Mouse (Mus musculus): ENCODE results near the gene Dus1l.
"Not testable (repeated sequence)": the region's sequence is repeated elsewhere in the genome, so short reads cannot be mapped to it uniquely, and the experiment has no call there.

Dus1l gene

DNA sequence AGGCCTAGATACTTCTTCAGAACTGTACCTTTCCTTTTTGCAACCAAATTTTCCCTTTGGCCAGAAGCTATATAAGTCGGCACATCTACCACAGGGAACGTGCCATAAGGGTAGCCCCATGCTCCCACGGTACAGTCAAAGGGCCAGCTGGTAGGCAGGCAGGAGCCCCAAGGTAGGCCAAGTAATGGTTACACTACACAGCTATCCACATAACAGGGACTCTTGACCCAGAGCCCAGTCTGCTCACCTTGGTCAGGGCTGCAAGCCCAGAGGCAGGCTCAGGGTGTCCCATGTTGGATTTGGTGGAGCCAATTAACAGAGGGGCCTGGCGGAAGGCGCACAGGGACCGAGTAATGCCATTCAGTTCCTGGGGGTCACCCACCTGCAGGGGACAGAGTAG is 23.4 kb upstream of the Dus1l start:
- DNase-seq (ENCODE audit: low read depth), result no peak

DNA sequence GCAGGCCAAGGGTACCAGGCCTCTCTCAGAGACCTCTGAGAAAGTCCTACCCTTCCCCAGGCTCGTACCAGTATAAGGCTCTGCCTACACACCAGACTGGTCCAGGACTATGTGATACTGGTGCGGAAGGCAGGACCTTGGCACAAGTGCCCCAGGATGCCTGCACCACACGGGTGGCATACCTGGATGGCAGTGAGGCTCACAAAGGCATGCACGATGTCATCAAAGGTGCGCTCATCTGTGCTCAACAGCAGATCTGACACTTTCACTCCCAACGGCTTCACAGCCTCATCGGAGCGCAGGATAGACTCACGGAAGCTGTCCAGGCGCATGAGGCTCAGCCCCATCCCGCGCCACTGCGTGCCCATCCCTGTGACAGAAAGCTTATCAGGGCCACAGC is 22.0 kb upstream of the Dus1l start:
- no peak for DNase-seq (ENCODE audit: low read depth)

DNA sequence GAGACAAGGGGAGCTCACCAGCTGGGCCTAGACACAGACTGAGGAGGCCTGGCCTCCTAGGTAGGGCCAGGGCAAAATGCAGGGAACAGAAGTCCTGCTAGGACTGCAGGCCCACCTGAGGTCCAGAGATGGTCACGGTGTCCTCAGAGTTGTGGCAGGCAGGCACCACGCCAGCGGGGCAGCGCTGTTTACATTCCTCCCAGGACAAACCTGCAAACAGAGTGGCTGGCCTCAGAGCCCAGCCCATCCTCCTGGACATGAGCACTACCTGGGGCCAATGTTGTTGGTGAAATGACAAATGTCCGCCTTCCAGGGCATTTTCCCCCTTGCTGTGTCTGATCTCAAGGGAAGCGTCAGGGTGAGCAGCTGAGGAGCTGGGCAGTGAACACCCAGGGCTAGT is 21.2 kb upstream of the Dus1l start:
- no peak for DNase-seq (ENCODE audit: low read depth)

DNA sequence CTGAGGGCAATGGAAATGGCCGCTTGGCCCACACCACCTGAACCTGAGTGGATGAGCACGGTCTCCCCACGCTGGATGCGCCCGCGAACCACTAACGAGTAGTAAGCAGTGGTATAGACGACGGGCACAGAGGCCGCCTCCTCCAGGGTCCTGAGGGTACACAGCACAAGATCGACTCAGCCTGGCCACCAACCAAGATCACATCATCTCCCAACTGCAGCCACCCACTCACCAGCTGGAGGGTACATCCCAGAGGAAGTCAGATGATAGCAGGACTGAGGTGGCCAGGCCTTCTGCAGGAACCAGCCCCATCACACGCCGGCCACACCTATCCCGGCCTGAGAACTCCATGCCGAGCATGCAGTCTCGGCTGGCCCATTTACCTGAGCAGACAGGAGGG is 15.9 kb upstream of the Dus1l start:
- DNase-seq (ENCODE audit: low read depth), result no peak

DNA sequence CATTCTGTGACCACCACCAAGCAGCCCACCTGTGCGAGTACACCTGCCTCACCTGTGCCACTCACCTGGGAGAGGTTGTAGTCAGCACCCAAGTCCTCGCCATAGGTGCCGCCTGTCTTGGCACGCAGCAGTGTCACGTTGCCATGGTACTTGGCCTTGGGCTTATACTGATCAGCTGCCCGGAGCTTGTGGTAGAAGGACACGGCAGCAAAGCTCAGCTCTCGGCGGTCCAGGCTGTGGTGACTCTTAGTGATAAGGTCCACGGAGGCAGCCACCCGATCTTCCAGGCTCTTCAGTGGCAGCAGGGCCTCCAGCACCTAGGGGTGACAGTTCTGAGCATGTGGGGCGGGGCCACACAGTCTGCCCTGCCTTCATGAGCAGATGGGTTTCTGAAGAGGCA is 11.8 kb upstream of the Dus1l start:
- no peak for DNase-seq (ENCODE audit: low read depth)

DNA sequence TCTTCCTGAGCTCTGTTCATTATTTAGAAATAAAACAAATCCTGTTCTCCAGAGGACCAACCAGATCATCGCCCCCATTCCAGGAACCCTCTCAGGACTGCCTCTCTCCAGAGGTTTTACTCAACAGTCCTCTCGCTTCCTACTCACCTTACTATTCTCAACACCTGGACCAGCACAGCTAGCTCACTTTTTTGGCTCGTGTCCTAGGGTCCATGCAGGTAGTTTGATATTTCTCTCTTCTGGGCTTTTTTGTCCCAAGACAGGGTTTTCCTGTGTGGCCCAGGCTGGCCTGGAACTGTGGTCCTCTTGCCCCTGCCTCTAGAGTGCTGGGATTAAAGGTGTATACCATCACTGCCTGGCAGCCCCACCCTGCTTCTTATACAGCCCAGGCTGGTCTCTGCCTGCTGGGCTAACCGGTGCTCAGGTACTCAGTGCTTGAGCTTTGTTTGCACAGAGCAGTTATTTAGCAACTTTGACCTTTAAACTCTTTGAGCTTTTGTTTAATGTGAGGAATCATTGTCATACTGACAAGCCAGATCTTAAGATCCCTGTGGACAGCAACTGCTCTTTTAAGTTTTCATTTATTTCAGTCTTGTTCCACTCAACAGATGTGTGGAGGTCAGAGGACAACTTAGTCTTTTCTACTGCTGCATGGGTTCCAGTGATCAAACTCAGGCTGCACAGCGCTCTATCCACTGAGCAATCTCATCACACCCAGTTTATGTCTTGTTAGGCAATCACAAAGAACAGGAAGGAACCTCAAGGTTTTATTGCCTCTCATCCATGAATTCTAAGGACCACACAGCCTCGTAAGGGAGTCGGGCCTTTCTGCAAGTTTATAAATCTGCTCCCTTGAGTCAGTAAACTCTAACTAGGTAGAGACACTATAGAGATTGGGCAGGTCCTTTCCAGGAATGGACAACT is 9.4 kb upstream of the Dus1l start:
- DNase-seq (ENCODE audit: low read depth), result no peak

DNA sequence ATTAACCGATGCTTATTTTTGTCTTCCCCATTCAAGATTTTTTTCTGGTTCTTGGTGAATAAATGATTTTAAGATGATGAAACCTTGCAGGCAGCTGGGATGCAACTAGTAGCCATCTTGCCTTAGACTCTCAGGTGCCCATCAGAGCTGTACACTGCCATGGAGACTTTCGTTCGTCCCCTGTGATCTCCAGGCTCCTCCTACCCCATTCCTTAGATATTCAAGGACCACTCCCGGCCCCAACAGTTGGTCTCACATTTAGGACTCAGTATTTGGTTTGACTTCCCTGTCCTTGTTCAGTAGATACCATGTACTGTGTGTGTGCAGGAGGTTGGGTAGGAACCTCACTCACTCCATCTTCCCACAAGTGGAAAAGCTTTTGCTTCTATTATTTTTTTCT is 8.6 kb upstream of the Dus1l start:
- peak; percentile 26 for DNase-seq (ENCODE audit: low read depth)

DNA sequence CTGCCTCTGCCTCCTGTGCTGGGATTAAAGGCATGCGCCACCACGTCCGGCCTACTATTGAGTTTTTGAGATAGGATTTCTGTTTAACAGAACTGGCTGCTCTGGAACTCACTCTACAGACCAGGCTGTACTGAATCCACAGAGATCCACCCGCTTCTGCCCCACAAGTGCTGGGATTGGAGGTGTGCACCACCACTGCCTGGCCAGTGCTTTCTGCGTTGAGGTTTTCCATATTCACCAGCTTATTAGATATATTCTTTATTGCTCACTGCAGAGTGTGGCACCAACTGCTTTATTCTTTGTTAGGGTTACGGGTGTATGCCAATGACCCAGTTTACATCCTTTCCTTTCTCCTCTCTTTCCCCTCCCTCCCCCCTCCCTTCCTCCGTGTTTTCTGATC is 8.1 kb upstream of the Dus1l start:
- DNase-seq (ENCODE audit: low read depth), result no peak

DNA sequence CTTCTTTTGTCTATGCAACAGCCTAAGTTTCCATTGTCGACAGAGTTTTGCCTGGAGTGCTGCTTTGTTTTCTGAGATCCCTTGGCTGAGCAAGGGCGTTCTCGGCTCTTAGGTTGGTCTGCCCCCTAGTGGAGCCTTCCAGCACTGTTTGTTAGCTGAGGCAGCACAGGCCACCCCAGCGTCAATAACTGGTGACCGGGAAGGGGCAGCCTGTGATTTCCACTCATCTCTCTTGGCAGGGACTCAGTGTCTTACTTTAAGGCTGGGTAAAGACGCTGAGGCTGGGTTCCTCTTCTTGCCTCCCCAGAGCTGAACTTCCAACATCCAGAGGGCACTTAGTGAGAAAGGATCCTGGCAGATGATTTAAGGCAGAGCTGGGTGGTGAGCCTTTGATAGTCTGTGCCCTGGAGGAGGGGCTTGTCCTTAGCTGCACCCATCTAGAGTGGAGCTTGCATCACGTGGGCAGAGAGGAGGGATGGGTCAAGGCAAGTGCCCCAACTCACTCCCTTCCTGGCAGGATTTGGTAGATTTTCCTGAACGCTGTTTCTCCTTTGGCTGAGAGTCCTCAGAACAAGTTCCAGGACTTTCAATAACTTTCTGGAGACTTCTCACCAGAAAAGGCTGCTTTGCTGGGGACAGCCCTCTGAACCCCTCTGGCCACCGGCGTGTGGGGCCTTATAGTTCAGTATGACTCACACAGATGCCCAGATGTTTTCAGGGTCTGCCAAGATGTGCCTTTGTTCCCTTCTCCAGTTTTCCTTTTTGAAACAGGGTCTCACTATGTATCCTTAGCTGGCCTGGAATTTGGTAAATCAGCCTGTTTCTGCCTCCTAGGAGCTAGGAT is 4.1 kb upstream of the Dus1l start:
- DNase-seq (ENCODE audit: low read depth), result peak; percentile 90

DNA sequence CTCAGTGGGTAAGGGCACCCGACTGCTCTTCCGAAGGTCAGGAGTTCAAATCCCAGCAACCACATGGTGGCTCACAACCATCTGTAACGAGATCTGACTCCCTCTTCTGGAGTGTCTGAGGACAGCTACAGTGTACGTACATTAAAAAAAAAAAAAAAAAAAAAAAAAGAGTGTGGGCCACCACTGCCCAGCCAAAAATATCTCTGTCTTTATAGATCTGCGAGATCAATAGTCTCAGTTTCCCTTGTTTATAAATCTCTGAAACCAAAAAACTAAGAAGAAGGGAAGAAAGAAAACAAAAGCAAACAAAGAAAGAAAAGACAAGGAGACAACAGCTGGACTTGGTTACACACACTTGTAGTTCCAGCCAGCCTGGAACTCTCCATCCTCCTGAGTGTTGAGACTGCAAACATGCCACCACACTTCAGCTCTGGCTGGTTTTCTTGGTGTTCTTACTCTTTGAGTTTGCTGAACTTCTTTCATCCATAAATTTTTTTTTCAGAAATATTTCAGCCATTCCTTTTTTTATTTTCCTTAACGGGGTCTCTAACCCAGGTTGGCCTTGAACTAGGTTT is 3.2 kb upstream of the Dus1l start:
- no peak for DNase-seq (ENCODE audit: low read depth)

DNA sequence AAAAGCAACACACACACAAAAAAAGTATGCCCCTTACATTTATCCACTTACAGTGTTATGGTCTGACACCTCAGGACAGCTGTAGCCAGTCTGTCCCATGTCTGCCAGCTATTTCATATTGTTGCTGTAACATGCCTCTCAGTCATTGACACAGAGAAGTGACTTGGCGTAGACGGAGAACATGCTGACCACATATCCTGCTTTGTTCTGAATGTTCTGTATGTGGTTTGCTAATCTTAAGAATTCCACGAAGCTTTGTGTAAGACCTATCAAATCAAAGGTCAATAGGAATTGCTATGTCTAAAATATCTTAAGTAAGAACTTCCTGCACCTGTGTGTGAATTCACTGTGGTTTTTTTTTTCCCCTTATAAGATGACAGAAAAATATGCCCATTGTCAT is 2.0 kb upstream of the Dus1l start:
- peak; percentile 83 for DNase-seq (ENCODE audit: low read depth)

DNA sequence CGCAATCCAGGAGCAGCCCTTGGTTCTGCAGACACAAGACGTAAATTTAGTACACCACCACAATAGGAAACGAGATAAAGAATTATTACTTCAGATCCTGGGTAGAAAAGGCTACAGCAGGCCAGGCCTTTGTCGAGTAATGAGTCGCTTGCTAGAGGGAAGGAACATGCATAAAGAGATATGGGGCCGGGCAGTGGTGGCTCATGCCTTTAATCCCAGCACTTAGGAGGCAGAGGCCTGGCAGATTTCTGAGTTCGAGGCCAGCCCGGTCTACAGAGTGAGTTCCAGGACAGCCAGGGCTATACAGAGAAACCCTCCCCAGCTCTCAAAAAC is 377 bp upstream of the Dus1l start:
- no peak for DNase-seq (ENCODE audit: low read depth)

DNA sequence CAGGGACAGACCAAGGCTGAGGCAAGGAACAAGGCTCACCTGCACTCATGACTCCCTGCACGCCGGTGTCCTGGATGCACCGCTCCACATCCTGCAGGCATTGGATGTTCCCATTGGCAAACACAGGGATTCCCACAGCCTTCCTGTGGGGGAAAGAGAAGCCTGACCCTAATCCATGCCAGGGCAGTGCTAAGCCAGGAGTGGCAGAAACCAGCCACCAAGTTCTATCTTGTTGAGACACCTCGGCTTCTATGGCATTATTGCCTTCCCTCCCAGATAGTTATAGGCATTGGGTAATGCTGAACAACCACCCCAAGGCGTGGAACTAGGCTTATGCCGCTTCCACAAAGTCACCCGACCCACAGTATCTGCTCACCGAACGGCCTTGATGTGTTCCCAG is 3.6 kb downstream of the Dus1l start:
- DNase-seq (ENCODE audit: low read depth), result no peak

DNA sequence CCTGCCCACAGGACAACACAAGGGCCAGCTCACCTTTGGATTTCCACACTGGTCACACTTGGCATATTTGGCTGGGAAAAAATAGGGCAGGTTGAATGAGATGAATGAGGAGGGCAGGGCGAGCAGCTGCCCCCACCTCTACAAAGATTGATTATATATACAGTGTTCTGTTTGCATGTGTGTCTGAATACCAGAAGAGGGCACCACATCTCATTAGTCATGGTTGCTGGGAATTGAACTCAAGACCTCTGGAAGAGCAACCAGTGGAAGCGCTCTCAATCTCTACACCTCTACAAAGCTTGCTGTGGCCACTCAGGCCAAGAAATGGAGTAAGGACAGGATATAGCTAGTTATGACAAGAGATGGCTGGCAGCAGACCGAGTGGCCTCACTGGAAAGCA is 6.4 kb downstream of the Dus1l start:
- peak; percentile 29 for DNase-seq (ENCODE audit: low read depth)

DNA sequence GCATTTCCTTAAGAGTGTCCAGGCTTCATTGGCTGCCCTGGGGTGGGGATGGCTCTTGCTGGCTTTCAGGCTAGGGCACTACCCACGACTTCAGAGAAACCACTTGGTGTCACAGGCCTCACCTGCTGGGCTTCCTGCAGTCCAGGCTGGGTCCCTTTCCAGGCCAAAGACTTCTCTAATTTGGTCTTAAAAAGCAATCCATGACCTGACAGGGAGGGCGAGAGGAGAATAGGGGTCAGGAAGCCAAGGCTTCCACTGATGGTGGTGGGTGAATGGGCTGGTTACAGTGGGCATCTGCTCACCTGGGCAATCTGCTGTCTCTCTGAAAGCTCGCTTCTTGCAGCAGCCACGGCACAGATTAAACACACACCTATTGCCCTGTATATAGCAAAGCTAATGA is 6.8 kb downstream of the Dus1l start:
- no peak for DNase-seq (ENCODE audit: low read depth)

DNA sequence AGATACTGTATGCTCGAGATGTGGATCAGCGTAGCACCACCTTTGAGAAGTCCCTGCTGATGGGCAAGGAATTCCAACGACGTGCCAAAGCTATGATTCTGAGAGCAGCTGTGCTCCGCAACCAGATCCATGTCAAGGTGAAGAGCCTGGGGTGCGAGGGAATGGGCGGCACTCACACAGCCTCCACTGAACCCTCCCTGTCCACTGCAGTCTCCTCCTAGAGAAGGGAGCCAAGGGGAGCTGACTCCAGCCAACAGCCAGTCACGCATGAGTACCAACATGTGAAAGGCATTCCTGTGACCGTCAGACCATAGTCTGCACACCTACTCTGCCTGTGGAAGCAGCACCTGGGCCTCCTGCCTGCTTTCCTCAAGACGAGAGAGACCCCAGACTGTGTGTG is 7.7 kb downstream of the Dus1l start:
- not testable (repeated sequence) for DNase-seq (ENCODE audit: low read depth)

DNA sequence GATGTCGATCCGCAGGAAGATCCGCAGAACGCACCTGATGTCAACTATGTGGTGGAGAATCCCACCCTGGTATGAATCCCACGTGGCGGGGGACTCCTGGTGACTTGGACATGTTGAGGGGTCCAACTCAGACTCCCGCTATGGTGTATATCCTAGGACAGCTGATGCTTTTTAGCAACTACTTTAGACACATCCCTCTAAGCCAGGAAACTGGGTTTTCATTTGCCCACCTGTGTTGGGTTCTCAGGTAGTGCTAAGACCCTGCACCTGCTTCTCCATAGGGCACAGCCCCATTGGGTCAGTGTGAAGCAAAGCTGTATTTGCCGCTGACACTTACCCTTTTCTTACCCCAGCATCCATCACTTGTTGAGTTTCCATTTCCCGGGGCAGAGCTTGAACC is 11.1 kb downstream of the Dus1l start:
- DNase-seq (ENCODE audit: low read depth), result no peak

DNA sequence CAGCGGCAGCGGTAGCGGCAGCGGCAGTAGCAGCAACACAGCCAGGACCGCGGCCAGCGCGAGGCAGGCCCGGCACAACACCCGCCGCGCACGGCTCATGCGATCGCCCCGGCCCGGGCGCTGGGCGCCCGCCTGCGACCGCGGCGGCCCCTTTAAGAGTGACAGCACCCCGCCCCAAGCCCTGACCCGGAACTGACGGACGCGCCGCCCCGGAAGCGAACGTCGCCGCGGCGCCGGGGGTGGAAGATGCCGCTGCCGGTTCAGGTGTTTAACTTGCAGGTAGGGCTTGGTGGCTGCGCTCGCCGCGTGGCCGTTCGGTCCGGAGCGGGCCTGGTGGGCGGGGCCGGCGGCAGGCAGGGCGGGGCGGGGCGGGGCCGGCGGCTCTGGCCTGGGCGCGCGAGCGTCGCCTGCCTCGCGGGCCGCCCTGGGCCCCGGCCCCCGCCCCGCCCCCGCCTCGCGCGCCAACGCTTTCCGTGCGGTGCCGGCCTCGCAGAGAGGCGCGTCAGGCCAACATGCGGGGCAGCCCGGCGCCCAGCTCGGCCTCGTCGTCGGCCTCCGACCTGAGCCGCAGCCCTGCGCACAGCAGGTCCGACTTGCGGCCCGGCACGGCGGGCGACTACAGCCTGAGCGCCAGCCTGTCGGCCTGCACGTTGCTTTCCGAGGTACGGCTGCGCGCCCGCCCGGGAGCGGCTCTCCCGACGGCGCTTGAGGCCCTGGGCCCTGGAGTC is 12.0 kb downstream of the Dus1l start, which contains the start of the genes Rfng and Gps1:
TSS of gene Rfng (minus strand) at position 144 of the 728 bp plus-strand sequence.
TSS of gene Gps1 (plus strand) at position 209 of the 728 bp plus-strand sequence.
- DNase-seq (ENCODE audit: low read depth), result peak; percentile 68

DNA sequence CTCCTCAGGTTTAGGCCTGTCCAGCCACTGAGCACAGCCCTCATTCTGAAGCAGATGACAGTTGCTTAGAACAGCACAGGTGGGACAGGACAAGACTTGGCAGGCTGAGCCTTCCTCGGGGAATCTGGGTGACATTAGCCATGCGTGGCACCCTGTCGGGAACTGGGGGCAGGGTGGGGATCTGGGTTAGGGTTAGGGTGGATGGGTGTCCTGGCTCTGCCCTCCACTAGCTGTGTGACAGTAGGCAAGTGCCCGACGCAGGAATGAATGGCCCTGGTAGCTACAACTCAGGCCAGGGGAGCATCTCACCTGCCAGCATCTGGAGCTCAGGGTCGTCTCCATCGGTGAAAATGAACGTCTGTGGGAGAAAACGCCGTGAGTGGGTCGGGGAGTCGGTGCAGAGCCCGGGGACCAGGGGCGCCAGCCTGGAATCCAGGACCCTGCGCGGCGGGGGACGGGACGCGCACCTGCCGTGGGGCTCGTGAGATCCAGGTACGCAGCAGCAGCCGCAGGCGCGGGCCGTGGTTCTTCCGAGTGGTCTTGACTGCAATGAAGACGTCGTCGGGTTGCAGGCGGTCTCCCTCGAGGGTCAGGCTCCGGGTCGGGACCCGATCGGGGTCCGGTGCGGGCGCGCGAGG is 12.7 kb downstream of the Dus1l start:
- no peak for DNase-seq (ENCODE audit: low read depth)

DNA sequence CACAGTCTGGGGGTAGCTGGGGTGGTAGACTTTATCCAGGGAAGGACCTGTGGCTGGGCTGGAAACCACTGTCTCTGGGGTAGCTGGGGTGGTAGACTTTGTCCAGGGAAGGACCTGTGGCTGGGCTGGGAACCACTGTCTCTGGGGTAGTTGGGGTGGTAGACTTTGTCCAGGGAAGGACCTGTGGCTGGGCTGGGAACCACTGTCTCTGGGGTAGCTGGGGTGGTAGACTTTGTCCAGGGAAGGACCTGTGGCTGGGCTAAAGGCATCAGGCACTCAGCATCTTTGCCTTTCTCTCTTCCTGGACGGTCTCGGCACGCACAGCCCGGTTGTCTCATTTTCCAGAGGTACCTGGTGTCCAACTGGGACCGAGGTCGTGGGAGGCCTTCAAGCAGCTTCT is 14.8 kb downstream of the Dus1l start:
- not testable (repeated sequence) for DNase-seq (ENCODE audit: low read depth)

DNA sequence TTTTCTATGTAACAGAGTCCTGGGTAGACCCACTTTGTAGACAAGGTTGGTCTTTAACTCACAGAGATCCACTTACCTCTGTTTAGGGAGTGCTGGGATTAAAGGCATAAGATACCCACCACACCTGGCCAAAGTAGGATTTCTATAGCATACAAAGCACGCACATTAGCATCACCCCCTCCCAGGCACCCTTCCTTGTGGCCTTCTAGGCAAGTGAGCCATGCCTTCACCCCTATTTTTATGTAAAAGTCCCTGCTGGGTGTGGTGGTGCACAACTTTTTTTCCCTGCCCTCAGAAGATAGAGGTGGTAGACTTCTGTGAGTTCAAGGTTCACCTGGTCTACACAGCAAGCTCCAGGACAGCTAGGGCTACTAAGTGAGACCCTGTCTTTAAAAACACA is 16.3 kb downstream of the Dus1l start:
- DNase-seq (ENCODE audit: low read depth), result no peak

DNA sequence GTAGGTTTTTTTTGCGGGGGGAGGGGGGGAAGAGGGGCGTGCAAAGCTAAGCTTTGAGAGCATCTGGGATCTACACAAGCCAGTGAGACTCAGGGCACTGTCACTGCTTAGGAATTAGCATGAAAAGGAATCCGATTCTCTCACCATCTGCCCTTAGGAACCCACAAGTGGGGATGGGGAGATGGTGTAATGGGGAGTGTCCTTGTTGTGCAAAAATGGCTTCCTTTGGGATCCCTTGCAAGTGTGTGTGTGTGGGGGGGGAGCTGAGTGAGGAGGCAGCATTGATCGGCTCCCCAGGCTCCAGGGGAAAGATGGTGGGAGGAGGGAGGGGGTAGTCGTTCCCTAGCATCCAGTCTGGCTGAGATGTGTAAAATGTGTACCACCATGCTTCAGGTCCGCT is 19.1 kb downstream of the Dus1l start:
- DNase-seq (ENCODE audit: low read depth), result no peak
